Mouse (Mus musculus): ENCODE results near the gene Kctd18. TPM values are rescaled to one million over a fixed set of nuclear protein-coding genes. Genes with fewer than 3 reads are reported as not detected.

The Kctd18 gene
- polyA plus RNA-seq, 1 experiment from 2014 or later = 17.4 TPM

DNA sequence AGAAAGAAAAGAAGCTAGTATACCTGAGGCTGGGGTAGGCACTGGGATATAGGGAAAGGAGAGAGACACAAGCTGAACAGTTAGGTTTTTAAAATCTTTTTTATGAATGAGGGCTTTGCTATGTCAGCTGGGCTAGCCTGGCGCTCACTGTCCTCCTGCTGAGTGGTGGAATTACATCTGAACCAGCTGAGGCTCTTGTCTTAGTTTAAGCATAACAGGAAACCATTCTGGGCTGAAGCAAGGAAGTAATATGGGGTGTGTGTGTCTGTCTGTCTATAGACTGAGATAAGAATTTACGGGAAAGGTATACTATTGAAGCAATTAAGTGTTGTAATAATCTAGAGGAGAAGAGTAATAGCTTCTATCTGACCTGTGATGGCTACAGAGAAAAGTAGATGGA is 47.2 kb downstream of the Kctd18 start:
- Histone ChIP-seq H3K4me1 (ENCODE audit: control insufficient read depth, insufficient read depth, low read length) (no peaks in the 10 kb centered on the region), H3K27ac (replicated peaks; ENCODE audit: low read depth, low read length) (no peak overlapping the region), H3K27me3 (ENCODE audit: control insufficient read depth, insufficient read depth, low read length) (no peaks in the 10 kb centered on the region), H3K9me3 (replicated peaks; ENCODE audit: control insufficient read depth, low read length) (no peaks in the 10 kb centered on the region), H3K9ac (replicated peaks; ENCODE audit: low read length) (no peak overlapping the region), H3K36me3 (replicated peaks; ENCODE audit: control insufficient read depth, insufficient read depth, low read depth, low read length) (no peaks in the 10 kb centered on the region), H3K4me2 (ENCODE audit: low read depth, low read length) (no peak overlapping the region), H3K4me3 (ENCODE audit: low read depth, low read length) (no peak overlapping the region)
- DNase-seq (ENCODE audit: low spot score) (no peak), ATAC-seq (replicated peaks; ENCODE audit: insufficient number of reproducible peaks, low FRiP score, low TSS enrichment, low read depth) (no peak)
- WGBS = 84% methylated on average over 2 of the region's 2 CpGs

DNA sequence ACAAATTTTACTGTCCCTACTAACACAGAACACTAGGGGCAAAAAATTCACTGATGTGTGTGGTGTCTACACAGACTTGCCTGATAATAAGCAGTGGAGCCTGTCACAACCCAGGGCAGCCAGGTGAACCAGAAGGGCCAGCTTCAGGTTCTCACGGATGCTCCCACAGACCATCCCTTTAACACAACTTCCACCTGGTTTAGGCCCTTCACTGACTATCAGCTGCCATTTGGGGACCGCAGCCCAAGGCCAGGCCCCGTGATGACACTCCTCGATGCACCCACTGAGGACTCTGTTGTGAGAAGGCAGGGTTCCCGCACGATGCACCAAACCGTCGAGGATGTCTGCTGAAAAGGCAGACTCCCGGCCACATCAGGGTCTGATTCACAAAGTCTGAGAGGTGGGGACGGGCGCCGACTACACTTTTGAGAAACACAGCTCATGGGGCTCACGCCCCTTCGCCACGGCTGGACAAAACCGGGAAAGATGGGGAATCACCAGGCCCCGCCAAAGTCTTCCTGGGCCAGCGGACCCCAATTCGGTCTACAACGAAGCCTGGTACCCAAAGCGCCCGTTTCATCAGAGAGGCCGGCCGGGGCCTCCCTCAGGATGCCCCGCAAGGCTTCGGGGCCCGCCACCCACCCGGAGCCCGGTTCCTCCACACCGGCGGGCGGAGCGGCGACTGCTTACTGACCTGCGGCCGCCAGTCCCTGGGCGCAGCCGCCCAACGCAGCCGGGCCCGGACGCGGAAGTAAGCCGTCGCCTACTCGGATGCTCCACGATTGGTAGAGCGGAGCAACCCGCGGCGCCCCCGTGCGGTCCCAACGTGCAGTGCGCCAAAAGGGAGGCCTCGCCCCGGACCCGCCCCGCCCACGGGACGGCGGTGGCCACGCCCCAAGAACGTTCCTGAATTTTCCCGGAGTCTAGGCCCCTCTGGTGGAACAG is 49.2 kb downstream of the Kctd18 start:
- under 1% methylated on average over 65 of the region's 65 CpGs for WGBS
- Histone ChIP-seq H3K4me2 (ENCODE audit: low read depth, low read length) (peak overlapping the region; percentile 77), H3K9me3 (replicated peaks; ENCODE audit: control insufficient read depth, low read length) (no peaks in the 10 kb centered on the region), H3K27ac (replicated peaks; ENCODE audit: low read depth, low read length) (0 out of 2 replicates have a peak overlapping the region, but pooled peaks have one; percentile 32), H3K27me3 (ENCODE audit: control insufficient read depth, insufficient read depth, low read length) (no peaks in the 10 kb centered on the region), H3K36me3 (replicated peaks; ENCODE audit: control insufficient read depth, insufficient read depth, low read depth, low read length) (no peaks in the 10 kb centered on the region), H3K4me1 (ENCODE audit: control insufficient read depth, insufficient read depth, low read length) (no peaks in the 10 kb centered on the region), H3K4me3 (ENCODE audit: low read depth, low read length) (peak overlapping the region; percentile 79), H3K9ac (replicated peaks; ENCODE audit: low read length) (peak overlapping the region; percentile 93)
- ATAC-seq (replicated peaks; ENCODE audit: insufficient number of reproducible peaks, low FRiP score, low TSS enrichment, low read depth) (peak; percentile 96), DNase-seq (ENCODE audit: low spot score) (peak; percentile 95)

DNA sequence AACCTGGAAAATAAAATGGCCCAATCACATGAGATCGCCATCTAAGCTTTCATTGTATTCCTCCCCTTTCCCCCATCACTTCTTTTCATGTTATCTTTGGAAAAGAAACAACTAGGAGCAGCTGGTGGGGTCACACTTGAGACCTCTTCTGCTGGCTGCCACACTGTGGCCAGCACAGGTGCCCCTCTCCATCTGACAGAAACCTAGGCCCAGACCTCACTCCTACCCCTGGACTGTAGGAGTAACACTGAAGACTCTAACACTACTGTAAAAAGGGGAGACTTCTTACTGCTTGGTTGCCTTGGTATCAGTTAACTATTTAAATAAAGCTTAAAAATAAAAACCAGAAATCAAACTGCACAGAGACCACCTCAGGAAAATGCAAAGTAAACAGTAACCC is 63.0 kb downstream of the Kctd18 start:
- no peak overlapping the region for H3K9ac ChIP-seq (replicated peaks; ENCODE audit: low read length)
- no peak for DNase-seq (ENCODE audit: low spot score)
- H3K36me3 ChIP-seq (replicated peaks; ENCODE audit: control insufficient read depth, insufficient read depth, low read depth, low read length) = no peaks in the 10 kb centered on the region; the same call in 1 of the 2 replicates
- no peak overlapping the region for H3K4me3 ChIP-seq (ENCODE audit: low read depth, low read length)
- H3K4me2 ChIP-seq (ENCODE audit: low read depth, low read length) = no peak overlapping the region
- H3K27ac ChIP-seq (replicated peaks; ENCODE audit: low read depth, low read length) = no peak overlapping the region
- no peaks in the 10 kb centered on the region for H3K4me1 ChIP-seq (ENCODE audit: control insufficient read depth, insufficient read depth, low read length)
- no peaks in the 10 kb centered on the region for H3K27me3 ChIP-seq (ENCODE audit: control insufficient read depth, insufficient read depth, low read length)
- 89% methylated on average over 1 of the region's 1 CpGs for WGBS
- H3K9me3 ChIP-seq (replicated peaks; ENCODE audit: control insufficient read depth, low read length) = no peaks in the 10 kb centered on the region
- ATAC-seq (replicated peaks; ENCODE audit: insufficient number of reproducible peaks, low FRiP score, low TSS enrichment, low read depth) = no peak

DNA sequence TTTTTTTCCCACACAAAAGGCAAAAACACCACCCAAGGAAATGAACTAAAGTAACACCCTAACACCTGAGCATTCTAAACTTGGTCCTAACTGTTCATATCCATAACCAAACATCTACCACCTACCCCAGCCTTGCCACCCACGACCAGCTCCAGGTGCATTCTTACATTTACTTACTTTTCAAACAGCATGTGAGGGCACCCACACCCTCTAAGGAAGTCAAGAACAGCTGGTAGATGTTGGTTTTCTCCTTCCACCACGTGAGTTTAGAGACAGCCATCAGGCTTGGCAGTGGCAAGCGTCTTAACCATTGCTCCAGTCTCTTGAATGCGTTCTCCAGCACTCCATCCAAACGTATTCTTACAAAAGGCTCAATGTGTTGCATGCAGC is 64.4 kb downstream of the Kctd18 start:
- Histone ChIP-seq H3K9ac (replicated peaks; ENCODE audit: low read length) (no peak overlapping the region), H3K9me3 (replicated peaks; ENCODE audit: control insufficient read depth, low read length) (no peaks in the 10 kb centered on the region), H3K27ac (replicated peaks; ENCODE audit: low read depth, low read length) (no peak overlapping the region), H3K4me1 (ENCODE audit: control insufficient read depth, insufficient read depth, low read length) (no peaks in the 10 kb centered on the region), H3K4me3 (ENCODE audit: low read depth, low read length) (no peak overlapping the region), H3K36me3 (replicated peaks; ENCODE audit: control insufficient read depth, insufficient read depth, low read depth, low read length) (no peaks in the 10 kb centered on the region), H3K27me3 (ENCODE audit: control insufficient read depth, insufficient read depth, low read length) (no peaks in the 10 kb centered on the region), H3K4me2 (ENCODE audit: low read depth, low read length) (no peak overlapping the region)
- DNase-seq (ENCODE audit: low spot score) (no peak), ATAC-seq (replicated peaks; ENCODE audit: insufficient number of reproducible peaks, low FRiP score, low TSS enrichment, low read depth) (no peak)
- WGBS = 88% methylated on average over 5 of the region's 5 CpGs

DNA sequence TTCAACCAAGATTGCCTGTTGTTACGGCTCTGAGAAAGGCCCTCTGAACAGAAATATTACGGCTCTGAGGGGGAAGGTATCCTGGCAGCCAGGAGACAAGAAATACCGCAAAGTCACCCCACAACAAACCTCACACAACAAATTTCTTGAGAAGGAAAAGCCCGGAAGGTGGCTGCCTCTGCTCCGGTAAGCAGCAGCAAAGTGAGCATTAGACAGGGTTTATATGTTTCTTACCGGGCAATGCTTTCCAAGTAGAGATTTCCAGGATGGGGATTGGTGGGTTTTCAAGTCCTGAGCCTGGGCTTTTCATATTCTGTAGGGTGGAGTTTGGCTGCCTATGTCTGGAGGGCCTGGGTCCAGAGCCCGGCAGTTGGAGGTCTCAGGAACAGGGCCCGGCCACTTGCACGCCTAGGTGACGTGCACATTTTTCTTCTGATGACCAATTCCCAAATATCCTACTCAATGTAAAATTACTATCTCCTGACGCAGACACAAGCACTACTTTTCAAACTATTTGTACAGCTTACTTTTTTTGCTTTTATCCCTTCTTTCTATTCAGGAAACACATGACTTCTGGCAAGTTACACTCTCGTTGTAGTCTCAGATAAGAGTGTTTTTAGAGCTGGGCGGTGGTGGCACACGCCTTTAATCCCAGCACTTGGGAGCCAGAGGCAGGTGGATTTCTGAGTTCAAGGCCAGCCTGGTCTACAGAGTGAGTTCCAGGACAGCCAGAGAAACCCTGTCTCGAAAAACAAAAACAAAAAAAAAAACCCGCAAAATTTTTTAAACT is 65.0 kb downstream of the Kctd18 start:
- Histone ChIP-seq H3K4me2 (ENCODE audit: low read depth, low read length) (no peak overlapping the region), H3K27ac (replicated peaks; ENCODE audit: low read depth, low read length) (no peak overlapping the region), H3K36me3 (replicated peaks; ENCODE audit: control insufficient read depth, insufficient read depth, low read depth, low read length) (no peaks in the 10 kb centered on the region), H3K9me3 (replicated peaks; ENCODE audit: control insufficient read depth, low read length) (no peaks in the 10 kb centered on the region), H3K4me1 (ENCODE audit: control insufficient read depth, insufficient read depth, low read length) (no peaks in the 10 kb centered on the region), H3K27me3 (ENCODE audit: control insufficient read depth, insufficient read depth, low read length) (no peaks in the 10 kb centered on the region), H3K9ac (replicated peaks; ENCODE audit: low read length) (no peak overlapping the region), H3K4me3 (ENCODE audit: low read depth, low read length) (no peak overlapping the region)
- DNase-seq (ENCODE audit: low spot score) (no peak), ATAC-seq (replicated peaks; ENCODE audit: insufficient number of reproducible peaks, low FRiP score, low TSS enrichment, low read depth) (no peak)
- 92% methylated on average over 16 of the region's 16 CpGs for WGBS

DNA sequence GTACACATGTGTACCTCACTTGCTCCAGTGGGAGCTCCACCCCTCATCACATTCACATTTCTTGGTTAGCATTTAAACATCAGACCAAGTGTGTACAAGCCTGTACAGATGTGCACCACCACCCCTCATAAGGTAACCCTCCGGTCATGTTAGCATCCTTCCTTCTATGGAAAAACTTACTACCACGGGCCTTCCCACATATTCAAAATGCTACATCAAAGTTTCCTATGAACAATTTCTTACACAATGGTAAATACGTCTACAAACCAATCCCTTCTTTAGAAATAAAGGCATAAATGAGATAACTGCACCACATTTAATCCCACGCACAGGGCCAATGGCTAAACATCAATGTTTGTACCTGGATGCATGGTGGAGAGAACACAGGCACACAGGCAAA is 66.2 kb downstream of the Kctd18 start:
- no peak overlapping the region for H3K4me3 ChIP-seq (ENCODE audit: low read depth, low read length)
- ATAC-seq (replicated peaks; ENCODE audit: insufficient number of reproducible peaks, low FRiP score, low TSS enrichment, low read depth) (no peak), DNase-seq (ENCODE audit: low spot score) (no peak)
- no peaks in the 10 kb centered on the region for H3K27me3 ChIP-seq (ENCODE audit: control insufficient read depth, insufficient read depth, low read length)
- H3K36me3 ChIP-seq (replicated peaks; ENCODE audit: control insufficient read depth, insufficient read depth, low read depth, low read length) = no peaks in the 10 kb centered on the region
- no peaks in the 10 kb centered on the region for H3K4me1 ChIP-seq (ENCODE audit: control insufficient read depth, insufficient read depth, low read length)
- no peaks in the 10 kb centered on the region for H3K9me3 ChIP-seq (replicated peaks; ENCODE audit: control insufficient read depth, low read length)
- WGBS = 91% methylated on average over 4 of the region's 4 CpGs
- no peak overlapping the region for H3K9ac ChIP-seq (replicated peaks; ENCODE audit: low read length)
- no peak overlapping the region for H3K4me2 ChIP-seq (ENCODE audit: low read depth, low read length)
- no peak overlapping the region for H3K27ac ChIP-seq (replicated peaks; ENCODE audit: low read depth, low read length)

DNA sequence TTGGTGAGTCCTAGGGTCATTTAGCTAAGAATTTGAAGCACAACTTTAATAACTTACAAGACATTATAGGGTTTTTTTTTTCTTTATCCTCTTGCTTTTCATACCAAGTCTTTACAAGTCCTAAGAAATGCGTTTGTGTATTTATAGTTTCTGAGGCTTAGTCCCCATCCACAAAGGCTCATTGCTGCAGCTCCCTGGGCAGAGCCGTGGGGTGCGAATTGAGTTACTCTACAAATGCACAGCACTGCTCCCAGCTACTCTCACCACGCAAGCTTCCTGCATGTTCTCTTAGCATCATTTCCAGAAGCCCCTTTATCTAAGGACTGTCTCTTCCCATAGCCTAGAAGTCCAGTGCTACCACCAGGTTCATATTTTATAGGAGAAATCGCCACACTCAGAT is 69.0 kb downstream of the Kctd18 start:
- H3K9me3 ChIP-seq (replicated peaks; ENCODE audit: control insufficient read depth, low read length) = no peaks in the 10 kb centered on the region
- H3K27me3 ChIP-seq (ENCODE audit: control insufficient read depth, insufficient read depth, low read length) = no peaks in the 10 kb centered on the region
- H3K36me3 ChIP-seq (replicated peaks; ENCODE audit: control insufficient read depth, insufficient read depth, low read depth, low read length) = no peaks in the 10 kb centered on the region
- DNase-seq (ENCODE audit: low spot score) (no peak), ATAC-seq (replicated peaks; ENCODE audit: insufficient number of reproducible peaks, low FRiP score, low TSS enrichment, low read depth) (no peak)
- WGBS = 72% methylated on average over 5 of the region's 5 CpGs
- no peak overlapping the region for H3K9ac ChIP-seq (replicated peaks; ENCODE audit: low read length)
- no peak overlapping the region for H3K27ac ChIP-seq (replicated peaks; ENCODE audit: low read depth, low read length)
- H3K4me2 ChIP-seq (ENCODE audit: low read depth, low read length) = no peak overlapping the region
- no peak overlapping the region for H3K4me3 ChIP-seq (ENCODE audit: low read depth, low read length)
- H3K4me1 ChIP-seq (ENCODE audit: control insufficient read depth, insufficient read depth, low read length) = no peaks in the 10 kb centered on the region

DNA sequence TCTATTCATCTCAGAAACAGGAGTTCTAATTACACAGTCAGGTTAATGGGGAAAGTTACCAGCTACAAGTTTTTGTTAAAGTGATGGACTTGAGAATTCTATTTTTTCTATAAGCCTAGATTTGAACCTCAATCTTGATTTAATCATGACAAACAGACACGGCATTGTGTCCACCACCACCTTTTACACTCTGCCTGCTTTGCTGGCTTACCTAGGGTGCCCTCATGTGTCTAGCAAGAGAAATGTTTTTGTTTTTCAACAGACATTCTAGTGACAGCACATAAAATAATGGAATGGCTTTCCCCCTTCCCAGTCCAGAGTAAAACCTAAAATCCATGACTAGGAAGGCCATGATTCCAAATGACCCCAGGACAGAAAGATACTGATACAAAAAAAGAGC is 69.6 kb downstream of the Kctd18 start:
- no peak overlapping the region for H3K27ac ChIP-seq (replicated peaks; ENCODE audit: low read depth, low read length)
- no peak overlapping the region for H3K4me3 ChIP-seq (ENCODE audit: low read depth, low read length)
- 3% methylated on average over 1 of the region's 1 CpGs for WGBS
- H3K4me1 ChIP-seq (ENCODE audit: control insufficient read depth, insufficient read depth, low read length) = no peaks in the 10 kb centered on the region
- ATAC-seq (replicated peaks; ENCODE audit: insufficient number of reproducible peaks, low FRiP score, low TSS enrichment, low read depth) (no peak), DNase-seq (ENCODE audit: low spot score) (peak; percentile 52)
- H3K9me3 ChIP-seq (replicated peaks; ENCODE audit: control insufficient read depth, low read length) = no peaks in the 10 kb centered on the region
- no peaks in the 10 kb centered on the region for H3K36me3 ChIP-seq (replicated peaks; ENCODE audit: control insufficient read depth, insufficient read depth, low read depth, low read length)
- no peak overlapping the region for H3K9ac ChIP-seq (replicated peaks; ENCODE audit: low read length)
- no peak overlapping the region for H3K4me2 ChIP-seq (ENCODE audit: low read depth, low read length)
- no peaks in the 10 kb centered on the region for H3K27me3 ChIP-seq (ENCODE audit: control insufficient read depth, insufficient read depth, low read length)

Data from embryonic facial prominence, embryonic 11.5 days (tissue).